Mouse (Mus musculus) frontal cortex, postnatal 10 days (tissue): Measurements from ENCODE around the gene Afap1l2.

Experiments used
- DNase-seq, 2 experiments: peaks; one replicate each; pipeline ENCODE4 v3.0.0; 2022; ENCODE audit warnings: low spot score in 2 of 2, mixed read lengths in 1 of 2

The Afap1l2 gene

GRCm38 (mm10) chr19:56939826-56940225 lies 68.2 kb downstream of the Afap1l2 start:
- DNase-seq, result no peak

- DNase-seq, result no peak
Measured at GRCm38 (mm10) chr19:56937911-56938310, 70.1 kb downstream of the Afap1l2 start.

DNA sequence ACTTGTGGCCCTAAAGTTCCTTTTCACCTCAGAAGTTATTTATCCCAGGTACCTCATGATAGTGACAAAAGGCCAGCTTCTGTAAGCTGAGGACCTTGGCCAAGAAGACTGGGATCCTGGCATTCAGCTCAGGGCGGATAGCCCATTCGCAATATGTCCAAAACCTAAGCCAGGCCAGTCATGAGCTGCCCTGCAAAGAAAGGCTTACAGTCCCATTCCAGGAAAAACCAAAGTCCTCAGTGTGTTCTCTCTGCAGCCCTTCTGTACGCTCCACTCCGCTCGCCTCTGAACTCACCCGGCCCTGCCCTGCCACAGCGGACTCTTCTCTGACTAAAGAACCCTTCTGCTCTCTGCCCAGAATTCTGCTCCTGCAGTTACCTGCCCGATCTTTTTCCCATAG lies 71.8 kb downstream of the Afap1l2 start:
- DNase-seq, result no peak

- DNase-seq, result no peak
Measured at GRCm38 (mm10) chr19:56935777-56936176, 72.3 kb downstream of the Afap1l2 start.

GRCm38 (mm10) chr19:56935111-56935510 lies 72.9 kb downstream of the Afap1l2 start:
- no peak for DNase-seq

DNA sequence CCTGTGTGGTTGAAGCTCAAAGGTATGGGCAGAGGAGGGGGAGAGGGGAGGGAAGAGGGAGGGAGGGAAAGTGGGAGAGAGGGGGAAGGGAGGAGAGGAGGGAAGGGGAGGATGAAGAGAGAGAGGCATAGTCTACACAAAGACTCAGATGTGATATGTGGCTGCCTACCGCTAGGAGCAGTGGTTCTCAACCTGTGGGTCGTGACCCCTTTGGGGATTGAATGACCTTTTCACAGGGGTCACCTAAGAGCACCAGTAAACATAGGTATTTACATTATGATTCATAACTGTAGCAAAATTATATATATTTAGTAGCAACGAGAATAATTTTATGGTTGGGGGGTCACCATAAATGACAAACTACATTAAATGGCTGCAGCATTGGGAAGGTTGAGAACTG lies 74.2 kb downstream of the Afap1l2 start:
- DNase-seq, result no peak

DNA sequence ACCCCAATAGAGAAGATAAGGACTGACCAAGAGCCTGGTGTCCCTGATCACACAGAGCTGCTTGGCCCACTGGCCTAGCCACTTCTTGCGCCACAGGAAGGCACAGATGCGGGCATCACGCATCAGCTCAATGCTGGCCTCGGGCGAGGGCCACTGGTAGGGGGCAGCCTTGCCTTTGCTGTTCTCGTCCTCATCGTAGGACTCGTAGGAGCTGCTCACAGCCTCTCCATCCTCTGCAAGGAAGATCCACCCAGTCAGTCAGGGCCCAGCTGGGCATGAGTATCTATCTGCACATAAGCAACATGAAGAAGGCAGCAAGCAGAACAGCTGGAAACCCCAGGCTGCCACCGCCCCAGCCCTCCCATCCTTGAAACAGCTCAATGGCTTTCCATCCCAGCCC lies 78.0 kb downstream of the Afap1l2 start:
- no peak for DNase-seq

- no peak for DNase-seq
Measured at GRCm38 (mm10) chr19:56929392-56929791, 78.6 kb downstream of the Afap1l2 start.

GRCm38 (mm10) chr19:56921744-56922143 lies 86.3 kb downstream of the Afap1l2 start:
- no peak for DNase-seq

DNA sequence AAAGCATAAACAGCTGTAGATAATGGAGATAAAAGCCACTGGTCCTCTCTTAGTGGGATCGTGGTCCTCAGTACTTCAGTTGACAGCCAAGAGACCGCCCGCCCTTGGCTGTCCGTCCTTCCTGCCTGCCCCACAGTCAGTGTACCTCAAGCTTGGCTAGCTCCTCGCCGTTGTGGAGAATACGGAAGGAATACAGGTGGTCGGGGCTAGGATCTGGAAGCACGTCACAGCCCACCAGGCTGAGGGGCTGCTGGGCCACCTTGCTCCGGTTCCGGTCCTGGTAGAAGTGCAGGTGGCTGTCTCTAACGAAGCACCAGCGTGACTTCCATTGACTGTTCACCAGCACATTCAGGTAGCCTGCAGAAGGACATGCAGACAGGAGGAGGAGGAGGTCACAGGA lies 87.8 kb downstream of the Afap1l2 start:
- DNase-seq, result no peak

- DNase-seq, result peak; percentile 48 to 76
Measured at GRCm38 (mm10) chr19:56919628-56920027, 88.4 kb downstream of the Afap1l2 start.

DNA sequence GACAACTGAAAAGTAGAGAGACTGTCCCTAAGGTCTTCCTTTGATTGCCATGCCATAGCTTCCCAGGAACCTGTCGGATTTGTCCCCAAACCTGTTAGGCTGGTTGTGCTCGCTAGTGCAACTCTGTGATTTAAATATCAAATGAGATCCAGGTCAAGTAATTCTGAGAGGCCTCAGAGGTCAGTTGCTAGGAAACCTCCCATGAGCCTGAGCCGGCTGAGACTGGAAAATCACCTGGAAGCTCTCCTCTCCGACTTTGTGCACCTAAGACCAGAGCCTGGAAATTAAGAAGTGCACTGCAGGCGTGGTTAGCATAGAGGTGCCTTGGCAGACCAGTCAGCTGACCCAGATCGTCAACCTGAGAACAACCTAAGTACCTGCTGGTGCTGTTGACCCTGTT lies 92.9 kb downstream of the Afap1l2 start:
- no peak for DNase-seq

- no peak for DNase-seq
Measured at GRCm38 (mm10) chr19:56914658-56915057, 93.4 kb downstream of the Afap1l2 start.

DNA sequence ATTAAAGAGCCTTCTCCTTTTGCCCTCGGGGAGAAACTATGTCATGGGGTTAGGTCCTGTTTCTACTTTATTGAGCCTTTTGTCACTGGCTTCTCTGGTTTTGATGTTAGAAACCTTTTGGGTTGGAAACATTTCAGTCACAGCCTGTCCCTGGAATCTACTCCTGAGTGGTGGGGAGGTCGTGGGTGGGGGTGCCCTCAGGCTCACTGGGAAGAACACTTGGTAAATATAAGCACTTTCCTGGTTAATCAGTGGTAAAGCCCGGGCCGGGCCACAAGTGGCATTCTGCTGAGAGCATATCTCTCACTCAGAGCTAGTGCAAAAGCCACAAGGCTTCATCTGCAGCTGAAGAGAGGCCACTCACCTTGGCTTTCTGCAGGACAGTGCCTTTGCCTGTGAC lies 94.3 kb downstream of the Afap1l2 start:
- DNase-seq, result no peak

- no peak for DNase-seq
Measured at GRCm38 (mm10) chr19:56910561-56910960, 97.5 kb downstream of the Afap1l2 start.

DNA sequence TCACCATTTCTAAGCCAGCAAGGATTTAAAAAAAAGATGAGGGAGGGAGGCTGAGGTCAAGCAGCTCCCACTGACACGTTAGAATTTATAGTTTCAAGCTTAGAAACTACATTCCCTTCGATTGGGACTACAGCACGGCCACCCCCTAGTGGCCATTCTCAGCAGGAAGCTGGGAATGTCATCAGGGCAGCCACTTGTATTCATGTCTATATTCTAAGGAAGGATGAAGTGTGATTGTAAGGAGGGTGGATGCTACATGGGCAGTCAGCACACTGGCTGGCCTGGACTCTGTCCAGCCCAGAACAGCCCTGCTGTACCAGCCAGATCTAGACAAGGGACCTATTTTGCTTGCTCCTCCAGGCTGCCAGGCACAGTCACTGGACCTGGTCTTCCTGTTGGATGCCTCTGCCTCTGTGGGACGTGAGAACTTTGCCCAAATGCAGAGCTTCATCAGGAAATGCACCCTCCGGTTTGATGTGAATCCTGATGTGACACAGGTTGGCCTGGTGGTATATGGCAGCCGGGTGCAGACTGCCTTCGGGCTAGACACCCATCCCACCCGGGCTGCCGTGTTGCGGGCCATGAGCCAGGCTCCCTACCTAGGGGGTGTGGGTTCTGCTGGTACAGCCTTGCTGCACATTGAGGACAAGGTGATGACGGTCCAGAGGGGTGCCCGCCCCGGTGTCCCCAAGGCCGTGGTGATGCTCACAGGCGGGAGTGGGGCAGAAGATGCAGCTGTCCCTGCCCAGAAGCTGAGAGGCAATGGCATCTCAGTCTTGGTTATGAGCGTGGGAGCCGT lies 99.4 kb downstream of the Afap1l2 start:
- DNase-seq, result peak; percentile 28 to 37

- no peak for DNase-seq
Measured at GRCm38 (mm10) chr19:56907850-56908249, 100.2 kb downstream of the Afap1l2 start.

GRCm38 (mm10) chr19:56905395-56905794 lies 102.6 kb downstream of the Afap1l2 start:
- DNase-seq, result no peak

- no peak for DNase-seq
Measured at GRCm38 (mm10) chr19:56904095-56904494, 103.9 kb downstream of the Afap1l2 start.

DNA sequence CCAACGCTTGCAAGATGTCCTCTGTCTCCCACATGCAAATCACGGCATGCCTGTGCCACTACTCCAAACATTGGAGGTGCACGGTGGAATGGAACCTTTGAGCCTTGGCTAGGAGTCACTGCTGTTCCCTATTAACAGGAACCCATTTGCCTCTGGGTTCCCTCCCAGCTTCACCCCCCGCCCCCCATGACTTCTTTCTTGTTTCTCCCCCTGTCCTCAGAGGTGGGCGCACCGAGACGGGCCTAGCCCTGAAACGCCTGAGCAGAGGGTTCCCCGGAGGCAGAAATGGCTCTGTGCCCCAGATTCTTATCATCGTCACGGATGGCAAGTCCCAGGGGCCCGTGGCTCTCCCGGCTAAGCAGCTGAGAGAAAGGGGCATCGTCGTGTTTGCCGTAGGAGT lies 110.4 kb downstream of the Afap1l2 start:
- no peak for DNase-seq

DNA sequence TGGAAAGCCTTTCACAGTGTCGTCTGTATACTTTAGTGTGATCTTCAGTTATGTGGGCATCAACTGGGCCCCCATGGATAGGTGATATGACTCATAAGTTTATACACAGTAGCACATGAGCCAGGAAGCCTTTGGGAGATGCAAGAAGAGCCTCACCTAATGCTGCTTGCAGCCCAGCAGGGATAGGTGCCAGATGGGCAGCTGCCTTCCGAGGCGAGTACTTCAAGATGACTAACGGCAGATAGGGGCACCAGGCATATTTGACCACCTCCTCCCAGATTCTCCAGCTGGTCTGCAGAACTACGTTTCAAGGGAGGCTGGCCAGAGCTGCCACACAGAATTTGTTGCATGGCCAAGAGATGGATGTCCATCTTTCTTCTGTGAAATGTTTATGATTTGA lies 114.7 kb downstream of the Afap1l2 start:
- no peak for DNase-seq

GRCm38 (mm10) chr19:56892586-56892985 lies 115.4 kb downstream of the Afap1l2 start:
- DNase-seq, result no peak

GRCm38 (mm10) chr19:56891438-56891837 lies 116.6 kb downstream of the Afap1l2 start:
- no peak for DNase-seq

- no peak for DNase-seq
Measured at GRCm38 (mm10) chr19:56888654-56889053, 119.4 kb downstream of the Afap1l2 start.
